Mouse (Mus musculus) lung, embryonic 16.5 days (tissue): ENCODE results near the gene Brap. TPM values are rescaled to one million over a fixed set of nuclear protein-coding genes. Genes with fewer than 3 reads are reported as not detected.

ENCODE experiments used
- ATAC-seq: fragments of 200-750 bp; cut with Nextera tagmentation; 2 replicates; pipeline ENCODE4 v1.8.0; 2017; ENCODE audit warnings: low read depth, mild to moderate bottlenecking, moderate library complexity
- H3K27ac ChIP-seq: fragments of 300-500 bp; sonication (generic); 2 replicates; pipeline ENCODE4 v1.5.1; 2014; ENCODE audit warnings: mild to moderate bottlenecking, control low read depth, low read length
- H3K27me3 ChIP-seq: fragments of 300-500 bp; sonication (generic); 2 replicates; pipeline ENCODE4 v1.6.1; 2014; ENCODE audit warnings: low read depth, low read length, mixed read lengths; ENCODE audit not compliant: control insufficient read depth, insufficient read depth
- H3K36me3 ChIP-seq: fragments of 300-500 bp; sonication (generic); 2 replicates; pipeline ENCODE4 v1.6.1; 2014; ENCODE audit warnings: low read length; ENCODE audit not compliant: control insufficient read depth, insufficient read depth
- H3K4me1 ChIP-seq: fragments of 300-500 bp; sonication (generic); replicated peaks from 2 replicates; pipeline ENCODE4 v1.6.1; 2014; ENCODE audit warnings: low read length, mixed read lengths; ENCODE audit not compliant: control insufficient read depth, insufficient read depth
- H3K4me2 ChIP-seq: fragments of 300-500 bp; sonication (generic); 2 replicates; pipeline ENCODE4 v1.6.1; 2014; ENCODE audit warnings: low read depth, low read length, control low read depth
- H3K4me3 ChIP-seq: fragments of 300-500 bp; sonication (generic); 2 replicates; pipeline ENCODE4 v1.5.1; 2014; ENCODE audit warnings: mild to moderate bottlenecking, low read length, control low read depth
- H3K9ac ChIP-seq: fragments of 300-500 bp; sonication (generic); 2 replicates; pipeline ENCODE4 v1.6.1; 2014; ENCODE audit warnings: low read length, control low read depth
- H3K9me3 ChIP-seq: fragments of 300-500 bp; sonication (generic); 2 replicates; pipeline ENCODE4 v1.6.1; 2016; ENCODE audit warnings: low read length; ENCODE audit not compliant: control insufficient read depth
- WGBS: fragments of 180-500 bp; shearing (Covaris S2); extraction: QIAGEN DNeasy Blood & Tissue Kit; methylation state at CpG from one replicate; pipeline ENCODE4 v1.1.7; 2014; 5-methylcytosine and 5-hydroxymethylcytosine counted together
- polyA plus RNA-seq: library from polyadenylated mRNA; unstranded; fragments of >200 nt; fragmentation: Nextera tagmentation; extraction: Ambion mirVana; gene quantifications from 2 replicates; pipeline ENCODE4 v1.2.1, GENCODE M21; 2015

Gene Brap
- polyA plus RNA-seq, 1 experiment from 2014 or later: 32.4 TPM

GRCm38 (mm10) chr5:121663456-121663855 lies 3.1 kb downstream of the Brap start:
- no peak overlapping the region for H3K27ac ChIP-seq
- H3K27me3 ChIP-seq: no peaks in the 10 kb centered on the region
- H3K4me2 ChIP-seq: no peak overlapping the region
- peaks cover 15% of the 10 kb centered on the region for H3K4me1 ChIP-seq
- ATAC-seq: no peak
- H3K36me3 ChIP-seq: peaks cover 17% of the 10 kb centered on the region
- H3K9ac ChIP-seq: no peak overlapping the region
- H3K4me3 ChIP-seq: no peak overlapping the region
- 80% methylated on average over 8 of the region's 8 CpGs for WGBS
- H3K9me3 ChIP-seq: no peaks in the 10 kb centered on the region

- Histone ChIP-seq H3K4me1 (peaks cover 15% of the 10 kb centered on the region), H3K27me3 (no peaks in the 10 kb centered on the region), H3K4me2 (no peak overlapping the region), H3K27ac (no peak overlapping the region), H3K4me3 (no peak overlapping the region), H3K9me3 (no peaks in the 10 kb centered on the region), H3K36me3 (peaks cover 17% of the 10 kb centered on the region), H3K9ac (no peak overlapping the region)
- WGBS: 85% methylated on average over 6 of the region's 6 CpGs
- no peak for ATAC-seq
These were observed 3.7 kb downstream of the Brap start for GRCm38 (mm10) chr5:121664078-121664477.

- H3K27ac ChIP-seq: no peak overlapping the region
- peaks cover 12% of the 10 kb centered on the region for H3K4me1 ChIP-seq
- H3K4me3 ChIP-seq: no peak overlapping the region
- 93% methylated on average over 9 of the region's 9 CpGs for WGBS
- H3K27me3 ChIP-seq: no peaks in the 10 kb centered on the region
- no peak for ATAC-seq
- H3K9ac ChIP-seq: no peak overlapping the region
- H3K36me3 ChIP-seq: peaks cover 19% of the 10 kb centered on the region
- no peaks in the 10 kb centered on the region for H3K9me3 ChIP-seq
- no peak overlapping the region for H3K4me2 ChIP-seq
These were observed 4.6 kb downstream of the Brap start for GRCm38 (mm10) chr5:121664971-121665370.

- Histone ChIP-seq H3K9me3 (no peaks in the 10 kb centered on the region), H3K9ac (no peak overlapping the region), H3K36me3 (peaks cover 19% of the 10 kb centered on the region), H3K27ac (no peak overlapping the region), H3K4me2 (no peak overlapping the region), H3K4me1 (peaks cover 2% of the 10 kb centered on the region), H3K4me3 (no peak overlapping the region), H3K27me3 (no peaks in the 10 kb centered on the region)
- WGBS: 66% methylated on average over 4 of the region's 4 CpGs
- no peak for ATAC-seq
These were observed 6.7 kb downstream of the Brap start for GRCm38 (mm10) chr5:121667067-121667466.

GRCm38 (mm10) chr5:121668411-121668810 lies 8.0 kb downstream of the Brap start:
- peaks cover 18% of the 10 kb centered on the region for H3K36me3 ChIP-seq
- H3K4me3 ChIP-seq: no peak overlapping the region
- no peaks in the 10 kb centered on the region; the same call in 1 of the 2 replicates for H3K4me1 ChIP-seq
- 45% methylated on average over 6 of the region's 6 CpGs for WGBS
- ATAC-seq: peak; percentile 60; the same call in 1 of the 2 replicates
- 0 out of 2 replicates have a peak overlapping the region, but pooled peaks have one; percentile 5 for H3K27ac ChIP-seq
- H3K4me2 ChIP-seq: no peak overlapping the region
- H3K27me3 ChIP-seq: no peaks in the 10 kb centered on the region
- no peaks in the 10 kb centered on the region for H3K9me3 ChIP-seq
- no peak overlapping the region for H3K9ac ChIP-seq

GRCm38 (mm10) chr5:121670412-121670811 lies 10.0 kb downstream of the Brap start:
- peaks cover 22% of the 10 kb centered on the region for H3K36me3 ChIP-seq
- no peaks in the 10 kb centered on the region for H3K27me3 ChIP-seq
- WGBS: 75% methylated on average over 3 of the region's 3 CpGs
- no peak overlapping the region for H3K9ac ChIP-seq
- no peak overlapping the region for H3K27ac ChIP-seq
- no peaks in the 10 kb centered on the region; the same call in 1 of the 2 replicates for H3K4me1 ChIP-seq
- H3K4me2 ChIP-seq: no peak overlapping the region
- H3K4me3 ChIP-seq: no peak overlapping the region
- H3K9me3 ChIP-seq: no peaks in the 10 kb centered on the region
- no peak for ATAC-seq

- no peak overlapping the region for H3K27ac ChIP-seq
- H3K4me2 ChIP-seq: no peak overlapping the region
- no peaks in the 10 kb centered on the region for H3K4me1 ChIP-seq
- H3K9me3 ChIP-seq: 0 out of 2 replicates have a peak, but pooled peaks cover 2% of the 10 kb centered on the region
- H3K36me3 ChIP-seq: peaks cover 46% of the 10 kb centered on the region
- WGBS: 96% methylated on average over 2 of the region's 2 CpGs
- ATAC-seq: no peak
- H3K27me3 ChIP-seq: no peaks in the 10 kb centered on the region
- no peak overlapping the region for H3K4me3 ChIP-seq
- H3K9ac ChIP-seq: no peak overlapping the region
These were observed 21.9 kb downstream of the Brap start for GRCm38 (mm10) chr5:121682250-121682649.

GRCm38 (mm10) chr5:121685495-121685894 lies 25.1 kb downstream of the Brap start:
- Histone ChIP-seq H3K4me1 (no peaks in the 10 kb centered on the region; the same call in 1 of the 2 replicates), H3K4me3 (no peak overlapping the region), H3K27me3 (no peaks in the 10 kb centered on the region), H3K9ac (no peak overlapping the region), H3K4me2 (no peak overlapping the region), H3K27ac (no peak overlapping the region), H3K36me3 (peaks cover 21% of the 10 kb centered on the region), H3K9me3 (no peaks in the 10 kb centered on the region)
- ATAC-seq: no peak
- 82% methylated on average over 6 of the region's 6 CpGs for WGBS

GRCm38 (mm10) chr5:121686113-121686898 lies 25.9 kb downstream of the Brap start:
- no peak overlapping the region for H3K4me3 ChIP-seq
- no peaks in the 10 kb centered on the region for H3K27me3 ChIP-seq
- H3K36me3 ChIP-seq: peaks cover 17% of the 10 kb centered on the region
- ATAC-seq: no peak
- no peak overlapping the region for H3K9ac ChIP-seq
- WGBS: 70% methylated on average over 15 of the region's 15 CpGs
- no peaks in the 10 kb centered on the region for H3K9me3 ChIP-seq
- peaks cover 4% of the 10 kb centered on the region for H3K4me1 ChIP-seq
- no peak overlapping the region for H3K4me2 ChIP-seq
- H3K27ac ChIP-seq: no peak overlapping the region
